Mouse (Mus musculus) yolk sac, embryonic 10.5 days (tissue): ENCODE data around the gene Bmpr1b.

Source experiments
- DNase-seq: peaks from one replicate; pipeline ENCODE4 v3.0.0-alpha.2; 2017; ENCODE audit warnings: low spot score

Gene Bmpr1b

GRCm38 (mm10) chr3:141818615-141819312, 350.5 kb downstream of the Bmpr1b start:
- DNase-seq = no peak

- no peak for DNase-seq
These were observed 354.4 kb downstream of the Bmpr1b start for GRCm38 (mm10) chr3:141814776-141815175.

GRCm38 (mm10) chr3:141811348-141811747, 357.9 kb downstream of the Bmpr1b start:
- DNase-seq = peak; percentile 52

- DNase-seq = no peak
These were observed 358.3 kb downstream of the Bmpr1b start for GRCm38 (mm10) chr3:141810944-141811343.

- DNase-seq = no peak
These were observed 359.6 kb downstream of the Bmpr1b start for GRCm38 (mm10) chr3:141809581-141809980.

- no peak for DNase-seq
These were observed 365.1 kb downstream of the Bmpr1b start for GRCm38 (mm10) chr3:141804133-141804532.

- no peak for DNase-seq
These were observed 371.4 kb downstream of the Bmpr1b start for GRCm38 (mm10) chr3:141797789-141798188.

- no peak for DNase-seq
These were observed 371.9 kb downstream of the Bmpr1b start for GRCm38 (mm10) chr3:141797372-141797771.

GRCm38 (mm10) chr3:141794371-141794770, 374.9 kb downstream of the Bmpr1b start:
- no peak for DNase-seq

GRCm38 (mm10) chr3:141793755-141794154, 375.5 kb downstream of the Bmpr1b start:
- no peak for DNase-seq

- no peak for DNase-seq
These were observed 377.1 kb downstream of the Bmpr1b start for GRCm38 (mm10) chr3:141792106-141792505.

- DNase-seq = no peak
These were observed 378.0 kb downstream of the Bmpr1b start for GRCm38 (mm10) chr3:141791026-141791780.
